Mouse (Mus musculus) spleen, adult 18-20 months (tissue): ENCODE measurements at regions not wholly inside any gene's neighbourhood (a gene's known extent, or its start where the extent isn't known, plus 50 kb on each side); places are given as distances from the start of the nearest gene placed in this dataset.
A peak's percentile ranks its signal among the peaks of the same experiment; 100 is the strongest.

ENCODE experiments used
- DNase-seq, 2 experiments: peaks; one replicate each; pipeline ENCODE4 v3.0.0; 2022; ENCODE audit warnings: mixed read lengths in 2 of 2

DNA sequence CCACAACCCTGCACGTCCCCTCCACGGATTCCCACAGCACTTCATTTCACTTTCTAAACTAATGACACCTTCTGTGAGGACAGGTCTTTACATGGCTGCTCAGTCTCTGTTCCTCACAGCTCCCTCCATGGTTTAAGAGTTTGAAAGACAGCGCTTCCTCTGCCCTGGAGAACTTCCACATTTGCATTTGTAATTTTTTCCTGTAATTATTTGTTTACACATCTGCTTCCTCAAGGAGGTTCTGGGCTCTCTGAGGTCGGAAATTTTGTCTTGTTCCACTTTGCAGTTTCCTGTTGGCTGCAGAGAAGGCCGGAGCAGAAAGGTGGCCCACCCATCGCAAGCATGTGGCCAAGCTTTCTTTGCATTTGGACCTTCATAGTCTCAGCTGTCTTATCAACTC lies 118.8 kb upstream of the Marcks start:
- no peak for DNase-seq

- no peak for DNase-seq
These were observed 112.3 kb upstream of the Marcks start for GRCm38 (mm10) chr10:37250934-37251521.

- DNase-seq, result no peak
These were observed 111.4 kb upstream of the Marcks start for GRCm38 (mm10) chr10:37250157-37250556.

DNA sequence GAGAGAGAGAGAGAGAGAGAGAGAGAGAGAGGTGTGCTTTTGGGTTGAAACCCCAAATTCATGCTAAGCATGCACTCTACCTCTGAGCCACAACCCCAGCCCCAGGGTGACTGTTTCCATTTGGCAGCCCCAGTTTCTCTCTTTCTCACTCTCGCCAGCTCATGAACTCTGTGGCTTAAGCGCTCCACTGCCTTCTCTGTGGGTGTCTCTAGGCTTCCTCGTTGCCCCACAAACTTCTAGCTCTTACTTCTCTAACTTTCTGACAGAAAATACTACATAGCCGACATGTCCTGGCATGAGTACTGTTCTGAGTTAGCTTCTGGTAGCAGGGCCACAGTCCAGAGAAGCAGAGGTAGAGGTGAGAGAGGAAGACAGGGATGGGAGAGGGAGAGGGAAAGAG lies 110.8 kb upstream of the Marcks start:
- DNase-seq, result peak in 1 of 2 experiments; percentile 35

DNA sequence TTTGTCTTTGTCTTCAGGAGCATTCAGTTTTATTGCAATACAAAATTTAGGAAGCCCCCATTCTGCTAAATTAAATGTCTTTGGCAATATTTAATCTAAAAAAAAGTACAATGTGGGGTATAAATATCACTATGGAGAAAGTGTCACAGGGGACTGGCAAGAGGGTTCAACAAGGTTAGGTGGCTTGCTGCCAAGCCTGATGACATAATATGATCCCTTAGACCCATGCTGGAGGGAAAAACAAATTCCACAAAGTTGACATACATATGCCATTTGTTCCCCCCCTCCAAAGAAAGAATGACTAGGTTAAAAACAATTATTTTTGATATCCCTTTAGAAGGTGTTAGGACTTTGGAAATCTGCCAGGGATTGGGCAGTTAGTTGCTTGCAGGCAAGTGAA lies 108.4 kb upstream of the Marcks start:
- DNase-seq, result no peak

GRCm38 (mm10) chr10:37243136-37243535 lies 104.4 kb upstream of the Marcks start:
- no peak for DNase-seq

DNA sequence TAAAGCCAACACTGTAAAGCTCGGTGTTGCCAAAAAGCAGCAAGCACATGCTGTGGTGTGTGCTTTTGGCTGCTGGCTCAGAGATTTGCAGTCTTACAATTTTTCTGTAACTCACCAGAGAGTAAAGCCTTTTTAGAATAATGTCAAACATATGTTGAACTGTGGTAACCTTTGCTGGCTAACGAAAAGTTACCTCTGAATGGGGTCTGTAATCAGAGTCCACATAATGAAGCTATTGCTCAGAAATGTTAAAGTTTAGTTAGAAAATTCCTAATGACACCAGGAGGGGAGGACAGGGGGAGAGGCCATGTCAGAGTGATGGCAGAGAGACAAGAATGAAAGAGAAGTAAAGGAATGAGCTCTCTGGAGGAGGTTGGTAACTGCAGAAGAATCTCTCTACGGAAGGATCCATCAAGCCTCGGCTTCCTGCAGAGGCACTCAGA lies 103.1 kb upstream of the Marcks start:
- no peak for DNase-seq

DNA sequence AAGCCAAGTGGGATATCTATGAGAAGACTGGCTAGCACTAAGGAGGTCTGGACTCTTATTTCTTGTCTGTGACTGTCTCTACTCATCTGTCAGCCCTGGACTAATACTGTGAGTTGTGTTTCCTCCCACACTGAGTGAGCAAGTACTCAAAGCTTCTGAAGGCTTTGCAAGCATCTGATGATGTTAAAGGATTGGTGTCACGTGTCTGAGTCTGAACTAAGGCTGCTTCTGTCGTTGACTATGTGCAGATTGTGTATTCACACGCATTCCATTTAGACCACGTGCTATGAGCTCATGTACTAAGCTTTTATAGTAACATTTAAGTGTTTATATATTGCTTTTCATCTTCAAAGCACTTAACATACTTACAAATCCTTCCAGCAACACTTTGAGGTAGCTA lies 101.9 kb upstream of the Marcks start:
- DNase-seq, result no peak

DNA sequence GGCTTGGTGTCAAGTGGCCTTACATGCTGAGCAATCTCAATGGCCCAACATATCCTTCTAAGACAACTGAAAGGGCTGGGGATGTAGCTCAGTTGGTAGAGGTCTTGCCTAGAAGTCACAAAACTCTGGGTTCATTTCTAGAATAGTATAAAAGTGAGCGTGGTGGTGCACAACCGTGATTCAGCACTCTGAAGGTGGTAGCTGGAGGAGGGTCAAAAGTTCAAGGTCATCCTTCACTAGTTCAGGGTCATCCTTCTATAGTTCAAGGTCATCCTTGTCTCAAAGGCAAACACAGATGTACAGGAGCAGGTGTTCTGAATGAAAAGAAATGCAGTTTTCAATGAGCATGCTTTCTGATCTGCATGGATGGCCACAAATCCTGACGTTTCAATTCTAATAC lies 101.5 kb upstream of the Marcks start:
- DNase-seq, result no peak

- no peak for DNase-seq
These were observed 97.5 kb upstream of the Marcks start for GRCm38 (mm10) chr10:37236001-37236822.

GRCm38 (mm10) chr10:37231936-37232556 lies 93.3 kb upstream of the Marcks start:
- peak; percentile 45 to 57 for DNase-seq

GRCm38 (mm10) chr10:37231159-37231558 lies 92.4 kb upstream of the Marcks start:
- DNase-seq, result no peak

DNA sequence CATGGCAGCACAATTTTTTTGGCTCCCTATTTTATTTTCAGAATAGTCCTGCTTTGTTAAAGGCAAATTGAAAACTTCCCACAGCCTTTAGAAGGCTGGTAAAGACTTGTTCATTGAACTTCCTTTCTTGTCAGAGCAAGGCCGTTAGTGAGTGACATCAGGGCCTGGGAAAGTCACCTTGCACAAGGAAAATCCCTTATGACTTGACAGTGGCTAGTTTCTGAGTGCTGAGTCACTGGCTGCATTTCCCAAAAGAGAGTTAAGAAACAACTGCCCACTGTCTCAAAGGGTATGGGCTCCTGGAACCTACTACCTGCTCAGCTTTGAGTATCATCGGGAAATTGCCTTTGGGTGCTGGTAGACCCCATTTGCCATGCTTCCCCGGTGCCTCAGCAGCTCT lies 89.2 kb upstream of the Marcks start:
- DNase-seq, result no peak

GRCm38 (mm10) chr10:37221730-37222129 lies 83.0 kb upstream of the Marcks start:
- DNase-seq, result no peak

- no peak for DNase-seq
These were observed 81.7 kb upstream of the Marcks start for GRCm38 (mm10) chr10:37220434-37220833.

DNA sequence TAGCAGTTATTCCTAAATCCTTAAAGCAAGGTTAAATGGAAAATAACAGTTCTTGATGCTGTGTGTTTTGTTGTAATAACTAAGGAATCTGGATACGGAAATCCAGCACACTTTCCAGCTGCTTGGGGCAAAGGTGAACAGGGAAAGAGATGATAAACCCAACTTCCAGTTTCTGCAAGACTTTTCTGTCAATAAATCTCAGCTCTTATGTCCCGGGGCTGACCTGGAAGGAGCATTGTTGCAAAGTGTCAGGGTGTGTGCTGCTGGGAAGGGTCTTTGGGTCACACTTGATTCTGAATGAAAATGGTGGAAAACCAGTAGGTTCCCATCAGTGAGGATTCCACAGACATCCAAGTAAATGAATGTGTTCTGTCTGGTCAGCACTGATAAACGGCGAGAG lies 81.2 kb upstream of the Marcks start:
- no peak for DNase-seq

- no peak for DNase-seq
These were observed 80.7 kb upstream of the Marcks start for GRCm38 (mm10) chr10:37219381-37219780.

DNA sequence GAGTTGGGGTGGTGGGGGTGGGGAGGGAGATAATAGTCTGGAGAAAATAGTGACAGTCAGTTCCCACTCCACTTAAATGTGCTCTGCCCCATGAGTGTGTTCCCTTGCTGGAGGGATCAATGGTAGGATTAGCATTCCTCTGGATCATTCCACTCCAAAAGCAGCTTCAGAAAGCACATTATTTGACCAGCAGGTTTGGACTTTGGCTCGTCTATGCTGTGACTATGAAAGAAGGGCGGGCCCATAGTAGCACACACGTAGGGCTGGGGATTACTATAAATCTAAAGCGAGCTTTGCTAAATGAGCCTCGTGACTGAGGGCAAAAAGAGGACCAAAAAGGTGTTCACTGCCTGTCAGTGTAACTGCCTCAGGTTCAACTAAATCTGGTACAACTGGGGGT lies 75.9 kb upstream of the Marcks start:
- no peak for DNase-seq

- DNase-seq, result no peak
These were observed 73.8 kb upstream of the Marcks start for GRCm38 (mm10) chr10:37212350-37213035.

DNA sequence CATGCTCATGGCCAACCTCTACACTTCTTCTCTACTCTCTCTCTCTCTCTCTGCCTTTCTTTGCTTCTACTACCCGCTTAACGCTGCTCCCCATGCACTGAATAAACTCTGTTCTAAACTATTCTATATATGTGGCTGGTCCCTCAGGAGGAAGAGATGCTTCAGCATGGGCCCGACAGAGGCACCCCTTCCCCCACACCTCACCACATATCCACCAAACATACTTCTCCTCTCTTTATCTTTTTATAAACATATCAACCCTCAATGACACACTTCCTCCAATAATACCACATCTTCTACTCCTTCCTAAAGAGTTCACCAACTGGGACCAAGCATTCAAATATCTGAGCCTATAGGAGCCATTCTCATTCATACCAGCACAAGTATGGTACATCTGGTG lies 72.6 kb upstream of the Marcks start:
- DNase-seq, result no peak

DNA sequence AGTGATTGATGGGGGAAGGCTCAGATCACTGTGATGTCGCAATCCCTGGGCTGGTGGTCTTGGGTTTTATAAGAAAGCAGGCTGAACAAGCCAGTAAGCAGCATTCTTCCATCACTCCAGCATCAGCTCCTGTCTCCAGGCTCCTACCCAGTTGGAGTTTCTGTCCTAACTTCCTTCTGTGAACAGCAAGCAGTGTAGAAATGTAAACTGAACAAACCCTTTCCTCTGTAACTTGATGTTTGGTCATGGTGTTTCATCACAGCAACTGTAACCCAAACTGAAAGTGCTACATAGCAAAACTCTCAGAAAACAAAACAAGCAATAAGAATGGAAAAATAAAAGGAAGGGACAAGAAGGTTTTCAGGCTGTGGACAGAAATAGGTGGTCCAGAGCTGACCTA lies 71.5 kb upstream of the Marcks start:
- DNase-seq, result no peak

DNA sequence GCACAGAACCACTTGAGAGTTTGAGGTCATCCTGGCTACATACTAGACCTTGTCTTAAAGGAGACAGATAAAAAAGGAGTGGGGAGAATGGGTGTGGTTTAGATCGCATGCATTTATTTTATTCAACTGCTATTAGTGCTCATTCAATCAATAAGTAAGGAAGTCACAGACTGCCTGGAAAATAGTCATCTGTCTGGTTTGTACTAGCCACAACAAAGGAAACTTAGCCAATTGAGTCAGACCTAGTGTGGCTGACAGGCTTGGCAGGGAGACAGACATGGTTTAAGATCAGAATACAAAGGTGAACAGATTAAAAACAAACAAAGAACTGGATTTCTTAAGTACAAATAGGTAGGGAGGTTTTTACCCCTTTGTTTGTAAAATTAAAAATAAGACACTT lies 68.3 kb upstream of the Marcks start:
- no peak for DNase-seq

DNA sequence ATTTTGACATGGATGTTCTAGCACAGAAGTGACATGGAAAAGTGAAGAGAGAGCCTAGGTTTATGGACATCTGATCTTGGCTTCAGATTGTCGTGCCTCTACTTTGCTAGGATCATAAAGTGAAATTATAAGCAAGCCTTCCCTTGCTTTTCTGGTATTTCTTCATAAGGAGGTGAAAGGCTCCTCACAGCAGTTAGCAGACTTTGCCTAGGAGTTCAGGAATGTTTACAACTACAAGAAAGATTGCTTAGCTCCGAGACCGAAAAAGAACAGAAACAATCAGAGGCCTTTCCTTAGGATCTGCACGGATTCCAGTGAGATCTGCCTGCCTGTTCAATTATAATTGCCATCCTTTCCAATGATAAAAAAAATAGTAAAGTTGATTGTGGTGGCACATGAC lies 67.8 kb upstream of the Marcks start:
- DNase-seq, result no peak

GRCm38 (mm10) chr10:37203709-37204108 lies 65.0 kb upstream of the Marcks start:
- no peak for DNase-seq
